Mouse (Mus musculus): ENCODE measurements around the gene Zfp511.

- TF ChIP-seq CTCF (IDR thresholded peaks at IDR 0.05; ENCODE audit: control insufficient read depth, insufficient read depth, insufficient read length) (no peak), MAX (IDR thresholded peaks at IDR 0.05) (no peak), MYOG (IDR thresholded peaks at IDR 0.05; ENCODE audit: control insufficient read depth, extremely low read depth, insufficient read length) (no peak)
These were observed 22.3 kb downstream of the Zfp511 start for GRCm38 (mm10) chr7:140058528-140058927.

Data from C2C12 (cell line).